17 mouse cellular contexts compared by ENCODE assay signal in genomic region chr4:54613611-54614010, GRCm38 (mm10).
DNase-seq lines count a peak whose midpoint lies in the region; ATAC-seq and TF ChIP-seq lines count a peak whose summit lies in the region.
"Had no signal": no experiment of that assay in that cellular context is flagged by ENCODE, and none has a peak within 500 bp of the region (broad histone marks: within the 10 kb centered on the region; RNA-seq: fewer than 3 reads in every experiment).

No protein-coding gene starts in this region.

- no peaks in the 10 kb centered on the region for H3K36me3 ChIP-seq in forebrain, embryonic 10.5 days (replicated peaks)
- no peaks in the 10 kb centered on the region for H3K36me3 ChIP-seq in forebrain, embryonic 16.5 days (ENCODE audit: control insufficient read depth, insufficient read depth)
- no peaks in the 10 kb centered on the region for H3K36me3 ChIP-seq in midbrain, embryonic 13.5 days
- H3K36me3 ChIP-seq in midbrain, postnatal 0 days (ENCODE audit: insufficient read depth, low read length), result no peaks in the 10 kb centered on the region
- H3K36me3 ChIP-seq in kidney, embryonic 15.5 days, result no peaks in the 10 kb centered on the region
- H3K36me3 ChIP-seq: intestine, embryonic 15.5 days; liver, embryonic 12.5 days; stomach, embryonic 15.5 days had no signal

- H3K4me3 ChIP-seq in forebrain, embryonic 10.5 days, result no peak overlapping the region
- no peak overlapping the region for H3K4me3 ChIP-seq in forebrain, embryonic 16.5 days (replicated peaks; ENCODE audit: low read length)
- no peak overlapping the region for H3K4me3 ChIP-seq in midbrain, embryonic 13.5 days (replicated peaks)
- no peak overlapping the region for H3K4me3 ChIP-seq in midbrain, postnatal 0 days (ENCODE audit: low read depth, low read length)
- H3K4me3 ChIP-seq in kidney, embryonic 15.5 days (replicated peaks), result no peak overlapping the region
- H3K4me3 ChIP-seq: intestine, embryonic 15.5 days; liver, embryonic 12.5 days; stomach, embryonic 15.5 days had no signal

- H3K9me3 ChIP-seq in forebrain, embryonic 10.5 days, result no peaks in the 10 kb centered on the region; the same call in 1 of the 2 replicates
- H3K9me3 ChIP-seq in forebrain, embryonic 16.5 days (ENCODE audit: control insufficient read depth, low read length), result peaks cover 2% of the 10 kb centered on the region; the same call in 1 of the 2 replicates
- no peaks in the 10 kb centered on the region for H3K9me3 ChIP-seq in midbrain, embryonic 13.5 days
- H3K9me3 ChIP-seq in midbrain, postnatal 0 days (ENCODE audit: low read length), result no peaks in the 10 kb centered on the region
- H3K9me3 ChIP-seq in kidney, embryonic 15.5 days (replicated peaks), result no peaks in the 10 kb centered on the region
- H3K9me3 ChIP-seq: intestine, embryonic 15.5 days; liver, embryonic 12.5 days; stomach, embryonic 15.5 days had no signal

- TF ChIP-seq CTCF in midbrain, postnatal 0 days (IDR thresholded peaks at IDR 0.05), result no peak

- peak overlapping the region; percentile 89 for H3K27ac ChIP-seq in forebrain, embryonic 10.5 days
- no peak overlapping the region for H3K27ac ChIP-seq in forebrain, embryonic 16.5 days (ENCODE audit: low read length)
- 0 out of 2 replicates have a peak overlapping the region, but pooled peaks have one; percentile 7 for H3K27ac ChIP-seq in midbrain, embryonic 13.5 days
- no peak overlapping the region for H3K27ac ChIP-seq in midbrain, postnatal 0 days (ENCODE audit: low read depth, low read length)
- H3K27ac ChIP-seq in kidney, embryonic 15.5 days, result 0 out of 2 replicates have a peak overlapping the region, but pooled peaks have one; percentile 2
- H3K27ac ChIP-seq: intestine, embryonic 15.5 days; liver, embryonic 12.5 days; stomach, embryonic 15.5 days had no signal

- H3K9ac ChIP-seq in forebrain, embryonic 16.5 days (replicated peaks; ENCODE audit: low read depth, low read length), result no peak overlapping the region
- no peak overlapping the region for H3K9ac ChIP-seq in midbrain, embryonic 13.5 days (replicated peaks)
- H3K9ac ChIP-seq in midbrain, postnatal 0 days (replicated peaks; ENCODE audit: low read length, poor library complexity, severe bottlenecking), result no peak overlapping the region
- H3K9ac ChIP-seq in kidney, embryonic 15.5 days, result no peak overlapping the region
- H3K9ac ChIP-seq: intestine, embryonic 15.5 days; liver, embryonic 12.5 days; stomach, embryonic 15.5 days had no signal

- no peaks in the 10 kb centered on the region for H3K27me3 ChIP-seq in forebrain, embryonic 10.5 days (ENCODE audit: poor library complexity, severe bottlenecking)
- no peaks in the 10 kb centered on the region for H3K27me3 ChIP-seq in forebrain, embryonic 16.5 days (replicated peaks; ENCODE audit: control insufficient read depth, insufficient read depth, low read length)
- H3K27me3 ChIP-seq in midbrain, embryonic 13.5 days, result no peaks in the 10 kb centered on the region
- no peaks in the 10 kb centered on the region for H3K27me3 ChIP-seq in midbrain, postnatal 0 days (ENCODE audit: insufficient read depth, low read length)
- no peaks in the 10 kb centered on the region for H3K27me3 ChIP-seq in kidney, embryonic 15.5 days
- H3K27me3 ChIP-seq: intestine, embryonic 15.5 days; liver, embryonic 12.5 days; stomach, embryonic 15.5 days had no signal

- DNase-seq in forebrain, embryonic 10.5 days (ENCODE audit: extremely low spot score, low spot score), result peak; percentile 15
- DNase-seq in midbrain, postnatal 0 days (ENCODE audit: low spot score), result no peak
- peak; percentile 45 for DNase-seq in skeletal muscle tissue, adult 2 months (ENCODE audit: low read depth, low spot score)
- DNase-seq in adrenal gland, adult 18-20 months (ENCODE audit: low spot score in 2 of 2), result no peak
- no peak for DNase-seq in lung, postnatal 36 days
- DNase-seq: cerebellum, adult 2 months; heart, postnatal 4 days; left cerebral cortex, postnatal 4 days; lung, postnatal 14 days; thymus, postnatal 36 days had no signal

- ATAC-seq in forebrain, embryonic 16.5 days, result no peak
- no peak for ATAC-seq in midbrain, embryonic 13.5 days
- no peak for ATAC-seq in midbrain, postnatal 0 days (ENCODE audit: low FRiP score)
- ATAC-seq in kidney, embryonic 15.5 days (replicated peaks; ENCODE audit: low FRiP score), result peak; percentile 96
- ATAC-seq: intestine, embryonic 15.5 days; liver, embryonic 12.5 days had no signal

- WGBS in forebrain, embryonic 10.5 days, result 27% methylated on average over 2 of the region's 2 CpGs
- 16% methylated on average over 2 of the region's 2 CpGs for WGBS in forebrain, embryonic 16.5 days
- 2% methylated on average over 2 of the region's 2 CpGs for WGBS in midbrain, embryonic 13.5 days
- 25% methylated on average over 2 of the region's 2 CpGs for WGBS in midbrain, postnatal 0 days
- WGBS in kidney, embryonic 15.5 days, result 33% methylated on average over 2 of the region's 2 CpGs

- peaks cover 43% of the 10 kb centered on the region for H3K4me1 ChIP-seq in forebrain, embryonic 10.5 days
- H3K4me1 ChIP-seq in forebrain, embryonic 16.5 days (replicated peaks; ENCODE audit: control insufficient read depth, insufficient read depth, low read length), result peaks cover 8% of the 10 kb centered on the region
- peaks cover 21% of the 10 kb centered on the region for H3K4me1 ChIP-seq in midbrain, embryonic 13.5 days (replicated peaks)
- H3K4me1 ChIP-seq in midbrain, postnatal 0 days (ENCODE audit: insufficient read depth, low read length), result no peaks in the 10 kb centered on the region
- H3K4me1 ChIP-seq in kidney, embryonic 15.5 days, result peaks cover 9% of the 10 kb centered on the region; the same call in 1 of the 2 replicates
- H3K4me1 ChIP-seq: intestine, embryonic 15.5 days; liver, embryonic 12.5 days; stomach, embryonic 15.5 days had no signal

- H3K4me2 ChIP-seq in forebrain, embryonic 16.5 days (ENCODE audit: low read length), result no peak overlapping the region
- H3K4me2 ChIP-seq in midbrain, embryonic 13.5 days (replicated peaks), result no peak overlapping the region
- H3K4me2 ChIP-seq in midbrain, postnatal 0 days (ENCODE audit: low read depth, low read length, poor library complexity, severe bottlenecking), result no peak overlapping the region
- H3K4me2 ChIP-seq in kidney, embryonic 15.5 days, result no peak overlapping the region
- H3K4me2 ChIP-seq: heart, embryonic 11.5 days; intestine, embryonic 15.5 days; liver, embryonic 12.5 days; stomach, embryonic 15.5 days had no signal

Comparison
In these comparisons a context has a peak if more than half of its experiments do, and no peak if none do; other contexts are left out.
1. H3K27ac ChIP-seq: peak in forebrain, embryonic 10.5 days (single experiment), midbrain, embryonic 13.5 days (single experiment) and kidney, embryonic 15.5 days (single experiment); none in forebrain, embryonic 16.5 days (single experiment) and midbrain, postnatal 0 days (single experiment).
2. DNase-seq: peak in forebrain, embryonic 10.5 days (single experiment) and skeletal muscle tissue, adult 2 months (single experiment); none in midbrain, postnatal 0 days (single experiment), adrenal gland, adult 18-20 months (0 of 2) and lung, postnatal 36 days (single experiment).